Mouse (Mus musculus) kidney, postnatal 0 days (tissue): ENCODE measurements around the gene Ppp1r14d. TPM values are rescaled to one million over a fixed set of nuclear protein-coding genes. Genes with fewer than 3 reads are reported as not detected.

Source experiments
- ATAC-seq: fragments of 200-750 bp; cut with Nextera tagmentation; replicated peaks from 2 replicates; pipeline ENCODE4 v1.8.0; 2017; ENCODE audit warnings: low read depth, moderate number of reproducible peaks, moderate TSS enrichment, moderate library complexity; ENCODE audit not compliant: low FRiP score
- DNase-seq: peaks from one replicate; pipeline ENCODE4 v3.0.0-alpha.2; 2016; ENCODE audit warnings: low spot score
- H3K27ac ChIP-seq: fragments of 300-500 bp; sonication (generic); 2 replicates; pipeline ENCODE4 v1.5.1; 2014; ENCODE audit warnings: mild to moderate bottlenecking
- H3K27me3 ChIP-seq: fragments of 300-500 bp; sonication (generic); 2 replicates; pipeline ENCODE4 v1.6.1; 2014; ENCODE audit warnings: low read length, mixed read lengths; ENCODE audit not compliant: insufficient read depth
- H3K36me3 ChIP-seq: fragments of 300-500 bp; sonication (generic); 2 replicates; pipeline ENCODE4 v1.6.1; 2014; ENCODE audit warnings: low read length, mixed read lengths; ENCODE audit not compliant: insufficient read depth
- H3K4me1 ChIP-seq: fragments of 300-500 bp; sonication (generic); replicated peaks from 2 replicates; pipeline ENCODE4 v1.6.1; 2014; ENCODE audit warnings: antibody characterized with exemption, low read length, mixed read lengths; ENCODE audit not compliant: insufficient read depth
- H3K4me2 ChIP-seq: fragments of 300-500 bp; sonication (generic); 2 replicates; pipeline ENCODE4 v1.6.1; 2014; ENCODE audit warnings: mild to moderate bottlenecking, low read length, moderate library complexity, mixed read lengths
- H3K4me3 ChIP-seq: fragments of 300-500 bp; sonication (generic); replicated peaks from 2 replicates; pipeline ENCODE4 v1.5.1; 2014; ENCODE audit warnings: low read depth, low read length
- H3K9ac ChIP-seq: fragments of 300-500 bp; sonication (generic); 2 replicates; pipeline ENCODE4 v1.6.1; 2014; ENCODE audit warnings: low read depth, low read length
- H3K9me3 ChIP-seq: fragments of 300-500 bp; sonication (generic); replicated peaks from 2 replicates; pipeline ENCODE4 v1.6.1; 2016; ENCODE audit warnings: low read length, inconsistent platforms, mixed read lengths
- CTCF ChIP-seq: IDR thresholded peaks from 2 replicates; pipeline ENCODE4 v1.5.1; 2016; ENCODE audit warnings: antibody characterized with exemption, low read depth, mild to moderate bottlenecking, moderate library complexity
- WGBS: fragments of 180-500 bp; shearing (Covaris S2); extraction: QIAGEN DNeasy Blood & Tissue Kit; methylation state at CpG from one replicate; pipeline ENCODE4 v1.1.7; 2014; 5-methylcytosine and 5-hydroxymethylcytosine counted together
- polyA plus RNA-seq: library from polyadenylated mRNA; unstranded; fragments of >200 nt; fragmentation: Nextera tagmentation; extraction: Ambion mirVana; gene quantifications from 2 replicates; pipeline ENCODE4 v1.2.1, GENCODE M21; 2015

Gene Ppp1r14d
- polyA plus RNA-seq, 1 experiment from 2014 or later: 1.0 TPM

DNA sequence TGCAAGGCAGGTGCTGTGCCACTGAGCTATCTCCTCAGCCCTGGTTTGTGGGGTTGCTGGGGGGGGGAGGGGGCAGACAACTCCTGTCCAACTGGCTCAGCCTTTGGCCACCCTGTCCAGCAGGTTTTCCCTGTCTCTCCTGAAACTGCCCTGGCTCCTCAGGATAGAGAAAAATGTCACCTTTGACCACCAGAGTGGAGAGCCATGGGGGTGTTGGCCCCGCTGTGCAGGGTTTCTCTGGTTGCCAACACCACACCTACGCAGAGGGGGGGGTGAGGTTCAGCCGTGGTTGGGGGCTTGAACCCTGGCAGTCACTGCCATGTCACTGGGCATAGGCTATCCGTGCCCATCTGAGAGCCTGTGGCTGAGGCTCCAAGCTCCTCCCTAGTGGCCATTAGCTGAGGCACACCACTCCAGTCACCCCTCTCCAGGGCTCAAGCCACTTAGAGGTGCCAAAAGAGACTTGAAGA lies 19.9 kb upstream of the Ppp1r14d start:
- no peak for DNase-seq
- Histone ChIP-seq H3K27me3 (no peaks in the 10 kb centered on the region), H3K27ac (no peak overlapping the region), H3K9me3 (no peaks in the 10 kb centered on the region), H3K36me3 (no peaks in the 10 kb centered on the region), H3K4me2 (no peak overlapping the region), H3K4me3 (no peak overlapping the region), H3K9ac (0 out of 2 replicates have a peak overlapping the region, but pooled peaks have one; percentile 4), H3K4me1 (no peaks in the 10 kb centered on the region)
- WGBS: 70% methylated on average over 4 of the region's 4 CpGs
- TF ChIP-seq CTCF: no peak
- ATAC-seq: peak; percentile 56

DNA sequence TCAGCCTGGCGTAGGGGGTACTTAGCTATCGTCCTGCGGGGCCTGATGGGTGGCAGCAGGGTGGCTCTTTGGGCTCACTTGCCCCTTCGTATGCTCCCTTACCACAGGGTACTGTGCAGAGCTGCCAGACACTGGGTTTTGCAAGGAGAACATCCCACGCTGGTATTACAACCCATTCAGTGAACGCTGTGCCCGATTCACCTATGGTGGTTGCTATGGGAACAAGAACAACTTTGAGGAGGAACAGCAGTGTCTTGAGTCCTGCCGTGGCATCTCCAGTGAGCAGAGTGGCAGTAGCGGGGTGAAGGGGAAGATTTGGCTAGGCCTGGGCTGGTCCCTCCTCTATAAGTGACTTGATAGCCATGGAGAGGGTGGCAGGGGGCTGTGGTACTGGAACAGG lies 18.2 kb upstream of the Ppp1r14d start:
- Histone ChIP-seq H3K4me2 (no peak overlapping the region), H3K36me3 (no peaks in the 10 kb centered on the region), H3K9me3 (no peaks in the 10 kb centered on the region), H3K4me3 (no peak overlapping the region), H3K27ac (no peak overlapping the region), H3K27me3 (no peaks in the 10 kb centered on the region), H3K9ac (no peak overlapping the region), H3K4me1 (no peaks in the 10 kb centered on the region)
- no peak for ATAC-seq
- DNase-seq: no peak
- WGBS: 81% methylated on average over 9 of the region's 9 CpGs
- TF ChIP-seq CTCF: no peak

GRCm38 (mm10) chr2:119245246-119245645 lies 15.5 kb upstream of the Ppp1r14d start:
- ATAC-seq: no peak
- Histone ChIP-seq H3K27me3 (no peaks in the 10 kb centered on the region), H3K9ac (no peak overlapping the region), H3K9me3 (no peaks in the 10 kb centered on the region), H3K36me3 (no peaks in the 10 kb centered on the region), H3K4me3 (no peak overlapping the region), H3K4me1 (no peaks in the 10 kb centered on the region), H3K27ac (no peak overlapping the region), H3K4me2 (no peak overlapping the region)
- no peak for DNase-seq
- 66% methylated on average over 7 of the region's 7 CpGs for WGBS
- TF ChIP-seq CTCF: no peak

GRCm38 (mm10) chr2:119242548-119242947 lies 12.8 kb upstream of the Ppp1r14d start:
- WGBS: 48% methylated on average over 9 of the region's 9 CpGs
- peak; percentile 87 for ATAC-seq

GRCm38 (mm10) chr2:119240819-119241186 lies 11.1 kb upstream of the Ppp1r14d start:
- Histone ChIP-seq H3K36me3 (no peaks in the 10 kb centered on the region), H3K27me3 (peaks cover 18% of the 10 kb centered on the region), H3K9ac (0 out of 2 replicates have a peak overlapping the region, but pooled peaks have one; percentile 8), H3K4me3 (no peak overlapping the region), H3K4me2 (no peak overlapping the region), H3K27ac (no peak overlapping the region), H3K4me1 (peaks cover 6% of the 10 kb centered on the region; the same call in 1 of the 2 replicates), H3K9me3 (no peaks in the 10 kb centered on the region)
- TF ChIP-seq CTCF: no peak
- DNase-seq: no peak
- ATAC-seq: no peak
- 92% methylated on average over 4 of the region's 4 CpGs for WGBS

More at GRCm38 (mm10) chr2:119242548-119242947, 12.8 kb upstream of the Ppp1r14d start:
- TF ChIP-seq CTCF: no peak
- Histone ChIP-seq H3K4me1 (no peaks in the 10 kb centered on the region; the same call in 1 of the 2 replicates), H3K4me2 (no peak overlapping the region), H3K36me3 (no peaks in the 10 kb centered on the region), H3K9me3 (no peaks in the 10 kb centered on the region), H3K27ac (peak overlapping the region; percentile 50; the same call in 1 of the 2 replicates), H3K27me3 (0 out of 2 replicates have a peak, but pooled peaks cover 7% of the 10 kb centered on the region), H3K9ac (no peak overlapping the region), H3K4me3 (no peak overlapping the region)
- peak; percentile 22 for DNase-seq

DNA sequence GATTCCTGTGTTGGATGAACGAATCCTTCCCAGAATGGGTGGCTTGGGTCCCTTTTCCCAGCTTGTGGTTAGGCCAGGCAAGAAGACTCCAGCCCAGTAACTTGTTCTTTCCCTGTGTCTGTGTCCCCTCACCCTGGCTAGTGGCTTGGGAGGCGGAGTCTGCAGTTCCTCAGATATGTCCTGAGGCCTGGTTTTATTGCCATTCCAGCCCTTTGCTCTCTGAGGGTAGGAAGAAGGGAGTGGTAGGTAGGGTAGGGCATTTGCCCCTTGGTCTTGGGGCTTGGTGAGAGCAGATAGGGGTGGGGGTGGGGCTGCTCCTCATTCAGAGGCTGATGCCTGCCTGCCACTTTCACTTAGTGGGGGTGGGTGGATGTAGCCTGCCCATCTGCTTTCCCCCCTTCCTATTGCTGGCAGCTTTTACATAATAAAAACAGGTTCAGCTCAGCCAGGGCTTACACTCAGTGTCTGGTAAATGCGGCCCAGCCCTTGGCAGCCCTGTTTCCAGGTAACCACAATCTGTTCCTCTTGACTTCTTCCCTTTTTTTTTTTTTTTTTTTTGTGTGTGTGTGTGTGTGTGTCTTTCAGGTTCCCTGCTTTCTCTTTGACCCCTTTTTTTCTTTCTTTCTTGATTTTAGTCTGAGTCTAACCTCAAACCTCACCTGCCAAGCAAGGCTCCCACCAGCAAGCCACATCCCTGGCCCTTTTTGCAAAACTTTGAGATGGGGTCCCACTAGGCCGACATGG lies 10.5 kb upstream of the Ppp1r14d start:
- peaks cover 18% of the 10 kb centered on the region for H3K27me3 ChIP-seq
- peaks cover 6% of the 10 kb centered on the region; the same call in 1 of the 2 replicates for H3K4me1 ChIP-seq
- no peaks in the 10 kb centered on the region for H3K36me3 ChIP-seq
- no peak for DNase-seq
- H3K9me3 ChIP-seq: no peaks in the 10 kb centered on the region
- WGBS: 59% methylated on average over 4 of the region's 4 CpGs
- H3K4me2 ChIP-seq: peak overlapping the region; percentile 0; the same call in 1 of the 2 replicates
- no peak overlapping the region for H3K27ac ChIP-seq
- H3K9ac ChIP-seq: no peak overlapping the region
- no peak overlapping the region for H3K4me3 ChIP-seq
- no peak for ATAC-seq
- TF ChIP-seq CTCF: no peak
